Comparison of ENCODE assay signal across 8 mouse cellular contexts in the genomic region with DNA sequence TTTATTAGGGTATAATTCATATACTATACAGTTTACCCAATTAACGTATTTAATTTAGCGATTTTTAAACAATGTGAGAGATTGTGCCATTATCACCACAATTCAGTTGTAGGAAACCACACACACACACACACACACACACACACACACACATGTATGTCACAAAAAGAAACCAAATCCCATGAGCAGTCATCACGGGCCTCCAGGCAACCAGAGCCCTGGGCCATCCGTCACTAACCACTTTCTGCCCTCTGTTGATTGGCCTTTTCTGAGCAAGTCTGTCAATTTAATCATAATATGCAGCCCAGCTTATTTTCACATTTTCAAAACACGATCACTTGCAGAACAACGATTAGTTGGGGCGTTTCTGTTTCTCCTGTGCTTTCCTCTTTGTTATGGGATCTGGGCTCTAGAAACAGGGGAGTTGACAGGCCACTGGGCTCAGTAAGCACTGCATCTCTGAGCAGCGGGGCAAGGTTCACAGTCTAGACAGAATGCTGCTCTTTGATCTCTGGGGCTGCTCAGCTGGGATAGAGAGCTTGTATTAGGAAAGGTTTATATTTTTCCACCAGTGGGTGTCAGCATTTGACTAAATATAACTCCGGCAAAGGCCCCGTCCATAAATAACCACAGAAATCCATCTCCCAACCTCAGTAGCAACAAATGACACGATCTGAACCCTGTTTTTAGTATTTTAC. TPM values are rescaled to one million over a fixed set of nuclear protein-coding genes. Genes with fewer than 3 reads are reported as not detected.
DNase-seq lines count a peak whose midpoint lies in the region; ATAC-seq and TF ChIP-seq lines count a peak whose summit lies in the region.

No protein-coding gene starts in this region.

- no peaks in the 10 kb centered on the region for H3K27me3 ChIP-seq in heart, embryonic 12.5 days (replicated peaks)
- no peaks in the 10 kb centered on the region for H3K27me3 ChIP-seq in heart, embryonic 14.5 days (ENCODE audit: control insufficient read depth, insufficient read depth, low read length)
- H3K27me3 ChIP-seq in kidney, postnatal 0 days (ENCODE audit: insufficient read depth, low read length), result no peaks in the 10 kb centered on the region

- peaks cover 13% of the 10 kb centered on the region; the same call in 1 of the 2 replicates for H3K4me1 ChIP-seq in heart, embryonic 12.5 days (replicated peaks)
- no peaks in the 10 kb centered on the region for H3K4me1 ChIP-seq in heart, embryonic 14.5 days (ENCODE audit: control insufficient read depth in 2 of 2, insufficient read depth in 2 of 2, low read length in 2 of 2)
- no peaks in the 10 kb centered on the region for H3K4me1 ChIP-seq in kidney, postnatal 0 days (replicated peaks; ENCODE audit: insufficient read depth, low read length)

- no peak overlapping the region for H3K27ac ChIP-seq in heart, embryonic 12.5 days (ENCODE audit: poor library complexity, severe bottlenecking)
- H3K27ac ChIP-seq in heart, embryonic 14.5 days (replicated peaks in 1 of 2; ENCODE audit: control insufficient read depth in 1 of 2, insufficient read depth in 1 of 2, low read depth in 2 of 2, low read length in 2 of 2), result no peak overlapping the region
- H3K27ac ChIP-seq in kidney, postnatal 0 days, result no peak overlapping the region

- ATAC-seq in heart, embryonic 12.5 days (ENCODE audit: insufficient number of reproducible peaks, low FRiP score), result no peak
- peak; percentile 21; the same call in 1 of the 2 replicates for ATAC-seq in heart, embryonic 14.5 days (ENCODE audit: insufficient number of reproducible peaks, insufficient read depth, low FRiP score, low read depth)
- peak; percentile 84 for ATAC-seq in kidney, postnatal 0 days (replicated peaks; ENCODE audit: low FRiP score, low read depth)
- ATAC-seq in megakaryocyte, adult 5-6 weeks (ENCODE audit: poor library complexity, severe bottlenecking), result peak; percentile 45

- DNase-seq in heart, adult 8-10 months (ENCODE audit: low spot score), result peak; percentile 72
- DNase-seq in brain, adult 2 months (ENCODE audit: low read depth, low spot score), result peak; percentile 81
- DNase-seq in kidney, postnatal 0 days (ENCODE audit: low spot score), result peak; percentile 95
- peak; percentile 15 for DNase-seq in thymus, postnatal 4 days
- DNase-seq in right cerebral cortex, postnatal 14 days, result no peak

- H3K9me3 ChIP-seq in heart, embryonic 12.5 days (replicated peaks), result 0 out of 2 replicates have a peak, but pooled peaks cover under 1% of the 10 kb centered on the region
- H3K9me3 ChIP-seq in heart, embryonic 14.5 days (ENCODE audit: control insufficient read depth, low read length), result peaks cover under 1% of the 10 kb centered on the region; the same call in 1 of the 2 replicates
- no peaks in the 10 kb centered on the region for H3K9me3 ChIP-seq in kidney, postnatal 0 days (replicated peaks; ENCODE audit: low read length)

- TF ChIP-seq CTCF in kidney, postnatal 0 days (IDR thresholded peaks at IDR 0.05; ENCODE audit: low read depth), result peak; percentile 80

- H3K4me3 ChIP-seq in heart, embryonic 12.5 days, result no peak overlapping the region
- H3K4me3 ChIP-seq in heart, embryonic 14.5 days (ENCODE audit: control insufficient read depth in 1 of 2, insufficient read depth in 1 of 2, low read depth in 1 of 2, low read length in 2 of 2), result no peak overlapping the region
- no peak overlapping the region for H3K4me3 ChIP-seq in kidney, postnatal 0 days (replicated peaks; ENCODE audit: low read depth, low read length)

- no peak overlapping the region for H3K4me2 ChIP-seq in heart, embryonic 12.5 days
- no peak overlapping the region for H3K4me2 ChIP-seq in heart, embryonic 14.5 days (ENCODE audit: low read length)
- H3K4me2 ChIP-seq in kidney, postnatal 0 days (ENCODE audit: low read length), result no peak overlapping the region

- no peak overlapping the region for H3K9ac ChIP-seq in heart, embryonic 12.5 days
- H3K9ac ChIP-seq in heart, embryonic 14.5 days (ENCODE audit: low read length), result no peak overlapping the region
- no peak overlapping the region for H3K9ac ChIP-seq in kidney, postnatal 0 days (ENCODE audit: low read depth, low read length)

- no peaks in the 10 kb centered on the region for H3K36me3 ChIP-seq in heart, embryonic 12.5 days
- no peaks in the 10 kb centered on the region for H3K36me3 ChIP-seq in heart, embryonic 14.5 days (ENCODE audit: control insufficient read depth, insufficient read depth, low read length)
- no peaks in the 10 kb centered on the region for H3K36me3 ChIP-seq in kidney, postnatal 0 days (ENCODE audit: insufficient read depth, low read length)

- WGBS in heart, embryonic 12.5 days, result 47% methylated on average over 11 of the region's 11 CpGs
- 47% methylated on average over 11 of the region's 11 CpGs for WGBS in heart, embryonic 14.5 days
- WGBS in kidney, postnatal 0 days, result 32% methylated on average over 11 of the region's 11 CpGs

RNA-seq across cellular contexts. Expression of a gene that starts 21.7 kb away (rescaled TPM):
- total RNA-seq in heart, adult 8-10 months (2022), result 1 to 10 TPM; 4.6 to 5.7 (median 4.6) TPM
- polyA plus RNA-seq in heart, embryonic 12.5 days (2016; fragmentation: Nextera tagmentation; extraction: Ambion mirVana), result 7.6 and 8.1 TPM in 2 replicates
- polyA plus RNA-seq in heart, embryonic 14.5 days (2014; fragmentation: Nextera tagmentation; extraction: Ambion mirVana), result 8.6 and 10.0 TPM in 2 replicates
- polyA plus RNA-seq in kidney, postnatal 0 days (2015; fragmentation: Nextera tagmentation; extraction: Ambion mirVana), result 11.4 and 11.9 TPM in 2 replicates
- 94.6 and 95.0 TPM in 2 replicates for total RNA-seq in megakaryocyte, adult 5-6 weeks (2015)
- total RNA-seq in megakaryocyte, adult 5-6 weeks (2017), result 21.8 and 28.0 TPM in 2 replicates
